Mouse (Mus musculus) lung, postnatal 0 days (tissue): Measurements from ENCODE around the gene Slc12a8. TPM values are rescaled to one million over a fixed set of nuclear protein-coding genes. Genes with fewer than 3 reads are reported as not detected.

Experiments
- ATAC-seq: fragments of 200-750 bp; cut with Nextera tagmentation; 2 replicates; pipeline ENCODE4 v1.8.0; 2017; ENCODE audit warnings: moderate library complexity
- DNase-seq: peaks from one replicate; pipeline ENCODE4 v3.0.0-alpha.2; 2016; ENCODE audit warnings: low spot score
- H3K27ac ChIP-seq: fragments of 300-500 bp; sonication (generic); 2 replicates; pipeline ENCODE4 v1.5.1; 2014; ENCODE audit warnings: antibody characterized with exemption, mild to moderate bottlenecking, low read length, mixed read lengths
- H3K27me3 ChIP-seq: fragments of 300-500 bp; sonication (generic); replicated peaks from 2 replicates; pipeline ENCODE4 v1.6.1; 2014; ENCODE audit warnings: low read length, mixed read lengths; ENCODE audit not compliant: insufficient read depth
- H3K36me3 ChIP-seq: fragments of 300-500 bp; sonication (generic); 2 replicates; pipeline ENCODE4 v1.6.1; 2014; ENCODE audit warnings: low read length, mixed read lengths; ENCODE audit not compliant: insufficient read depth
- H3K4me1 ChIP-seq: fragments of 300-500 bp; sonication (generic); 2 replicates; pipeline ENCODE4 v1.6.1; 2014; ENCODE audit warnings: antibody characterized with exemption, low read depth, low read length, mixed read lengths; ENCODE audit not compliant: insufficient read depth
- H3K4me2 ChIP-seq: fragments of 300-500 bp; sonication (generic); replicated peaks from 2 replicates; pipeline ENCODE4 v1.6.1; 2014; ENCODE audit warnings: low read depth, mild to moderate bottlenecking, low read length, moderate library complexity, mixed read lengths
- H3K4me3 ChIP-seq: fragments of 300-500 bp; sonication (generic); 2 replicates; pipeline ENCODE4 v1.5.1; 2014; ENCODE audit warnings: low read depth, low read length
- H3K9ac ChIP-seq: fragments of 300-500 bp; sonication (generic); replicated peaks from 2 replicates; pipeline ENCODE4 v1.6.1; 2014; ENCODE audit warnings: low read depth, mild to moderate bottlenecking
- H3K9me3 ChIP-seq: fragments of 300-500 bp; sonication (generic); 2 replicates; pipeline ENCODE4 v1.6.1; 2016; ENCODE audit warnings: low read length, mixed read lengths
- CTCF ChIP-seq: IDR thresholded peaks from 2 replicates; pipeline ENCODE4 v1.5.1; 2016; ENCODE audit warnings: antibody characterized with exemption, mild to moderate bottlenecking
- EP300 ChIP-seq: IDR thresholded peaks from 2 replicates; pipeline ENCODE4 v1.6.1; 2016; ENCODE audit warnings: antibody characterized with exemption, mild to moderate bottlenecking, control low read depth
- WGBS: fragments of 180-500 bp; shearing (Covaris S2); extraction: QIAGEN DNeasy Blood & Tissue Kit; methylation state at CpG from one replicate; pipeline ENCODE4 v1.1.7; 2014; 5-methylcytosine and 5-hydroxymethylcytosine counted together
- polyA plus RNA-seq: library from polyadenylated mRNA; unstranded; fragments of >200 nt; fragmentation: Nextera tagmentation; extraction: Ambion mirVana; gene quantifications from 2 replicates; pipeline ENCODE4 v1.2.1, GENCODE M21; 2015

The Slc12a8 gene
- polyA plus RNA-seq, 1 experiment from 2014 or later: 0.79 TPM

DNA sequence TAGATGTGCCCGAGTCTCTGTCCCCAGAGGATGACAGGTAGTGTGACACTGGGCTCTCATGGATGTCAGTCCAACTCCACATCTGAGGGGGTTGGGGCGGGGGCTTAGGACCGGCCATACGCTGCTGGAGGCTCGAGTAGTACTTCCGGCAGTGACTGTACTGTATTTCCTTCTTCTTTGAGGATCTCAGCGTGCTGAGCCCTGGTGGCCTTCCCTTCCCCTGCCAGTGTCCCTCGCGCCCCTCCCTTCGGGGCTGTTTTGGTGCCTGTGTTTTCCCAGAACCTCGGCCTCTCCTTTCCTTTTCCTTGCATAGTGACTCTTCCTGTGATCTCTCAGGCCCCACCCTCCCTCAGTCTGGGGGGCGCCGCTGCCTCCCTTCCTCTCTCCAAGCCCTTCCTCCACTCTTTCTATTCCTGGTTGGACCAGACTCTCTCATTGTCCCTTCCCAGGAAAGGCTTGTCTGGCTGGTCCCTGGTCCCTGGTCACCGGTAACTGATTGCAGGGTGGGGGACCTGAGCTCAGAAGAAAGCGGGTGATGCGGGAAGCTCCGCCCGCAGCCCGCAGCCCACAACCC, 66.8 kb downstream of the Slc12a8 start:
- Histone ChIP-seq H3K9ac (no peak overlapping the region), H3K9me3 (no peaks in the 10 kb centered on the region), H3K36me3 (no peaks in the 10 kb centered on the region), H3K27ac (peak overlapping the region; percentile 94), H3K4me3 (no peak overlapping the region), H3K4me1 (peaks cover 24% of the 10 kb centered on the region; the same call in 1 of the 2 replicates), H3K27me3 (no peaks in the 10 kb centered on the region), H3K4me2 (peak overlapping the region; percentile 35)
- peak; percentile 88 for DNase-seq
- peak; percentile 38 for ATAC-seq
- 18% methylated on average over 19 of the region's 19 CpGs for WGBS
- TF ChIP-seq EP300 (peak; percentile 97), CTCF (peak; percentile 32; the same call in 1 of the 2 replicates)

GRCm38 (mm10) chr16:33584455-33585082, 67.4 kb downstream of the Slc12a8 start:
- ATAC-seq (peak; percentile 11), DNase-seq (peak; percentile 87)
- Histone ChIP-seq H3K9ac (no peak overlapping the region), H3K36me3 (no peaks in the 10 kb centered on the region), H3K4me3 (no peak overlapping the region), H3K4me1 (peaks cover 24% of the 10 kb centered on the region; the same call in 1 of the 2 replicates), H3K27ac (peak overlapping the region; percentile 94), H3K27me3 (no peaks in the 10 kb centered on the region), H3K9me3 (no peaks in the 10 kb centered on the region), H3K4me2 (peak overlapping the region; percentile 35; the same call in 1 of the 2 replicates)
- WGBS: 21% methylated on average over 13 of the region's 13 CpGs
- TF ChIP-seq CTCF (no peak), EP300 (no peak; the same call in 1 of the 2 replicates)

DNA sequence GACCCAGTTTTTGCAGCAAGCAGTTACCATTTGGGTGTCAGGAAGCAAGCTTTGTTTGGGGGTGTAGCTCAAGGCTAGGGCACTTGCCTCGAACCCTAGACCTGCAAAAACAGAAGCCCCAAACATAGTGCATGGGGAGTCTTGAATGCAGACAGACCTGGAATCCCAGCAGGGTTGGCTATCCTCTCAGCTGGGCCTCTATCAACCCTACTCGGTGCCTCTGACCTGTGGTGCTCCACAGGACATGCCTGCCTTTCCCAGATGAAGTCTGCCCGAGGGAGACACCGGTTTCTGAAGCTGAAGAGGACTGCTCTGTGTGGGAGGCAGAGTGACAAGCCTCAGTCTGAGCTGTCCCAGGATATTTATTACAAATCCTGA, 67.9 kb downstream of the Slc12a8 start:
- ATAC-seq: no peak
- no peak for DNase-seq
- Histone ChIP-seq H3K4me3 (no peak overlapping the region), H3K9me3 (no peaks in the 10 kb centered on the region), H3K27ac (peak overlapping the region; percentile 94), H3K27me3 (no peaks in the 10 kb centered on the region), H3K9ac (no peak overlapping the region), H3K4me2 (no peak overlapping the region), H3K36me3 (no peaks in the 10 kb centered on the region), H3K4me1 (peaks cover 24% of the 10 kb centered on the region; the same call in 1 of the 2 replicates)
- TF ChIP-seq CTCF (no peak), EP300 (no peak)
- 33% methylated on average over 4 of the region's 4 CpGs for WGBS

- H3K9me3 ChIP-seq: no peaks in the 10 kb centered on the region
- H3K9ac ChIP-seq: no peak overlapping the region
- TF ChIP-seq CTCF: no peak
- TF ChIP-seq EP300: 0 out of 2 replicates have a peak, but pooled peaks have one; percentile 30
- WGBS: 62% methylated on average over 16 of the region's 16 CpGs
- H3K4me1 ChIP-seq: peaks cover 13% of the 10 kb centered on the region; the same call in 1 of the 2 replicates
- ATAC-seq: peak; percentile 60
- peak; percentile 84 for DNase-seq
- no peaks in the 10 kb centered on the region for H3K36me3 ChIP-seq
- H3K27ac ChIP-seq: peak overlapping the region; percentile 76
- no peak overlapping the region for H3K4me3 ChIP-seq
- H3K27me3 ChIP-seq: no peaks in the 10 kb centered on the region
- no peak overlapping the region for H3K4me2 ChIP-seq
Measured at GRCm38 (mm10) chr16:33587283-33588127, 70.4 kb downstream of the Slc12a8 start.

- no peaks in the 10 kb centered on the region for H3K27me3 ChIP-seq
- no peak overlapping the region for H3K4me3 ChIP-seq
- ATAC-seq (no peak), DNase-seq (no peak)
- H3K9me3 ChIP-seq: no peaks in the 10 kb centered on the region
- no peak overlapping the region for H3K27ac ChIP-seq
- no peak overlapping the region for H3K4me2 ChIP-seq
- 80% methylated on average over 2 of the region's 2 CpGs for WGBS
- no peak overlapping the region for H3K9ac ChIP-seq
- no peak; the same call in 1 of the 2 replicates for TF ChIP-seq CTCF
- no peak for TF ChIP-seq EP300
- H3K36me3 ChIP-seq: no peaks in the 10 kb centered on the region
- H3K4me1 ChIP-seq: peaks cover 7% of the 10 kb centered on the region; the same call in 1 of the 2 replicates
Measured at GRCm38 (mm10) chr16:33588845-33589244, 71.7 kb downstream of the Slc12a8 start.

DNA sequence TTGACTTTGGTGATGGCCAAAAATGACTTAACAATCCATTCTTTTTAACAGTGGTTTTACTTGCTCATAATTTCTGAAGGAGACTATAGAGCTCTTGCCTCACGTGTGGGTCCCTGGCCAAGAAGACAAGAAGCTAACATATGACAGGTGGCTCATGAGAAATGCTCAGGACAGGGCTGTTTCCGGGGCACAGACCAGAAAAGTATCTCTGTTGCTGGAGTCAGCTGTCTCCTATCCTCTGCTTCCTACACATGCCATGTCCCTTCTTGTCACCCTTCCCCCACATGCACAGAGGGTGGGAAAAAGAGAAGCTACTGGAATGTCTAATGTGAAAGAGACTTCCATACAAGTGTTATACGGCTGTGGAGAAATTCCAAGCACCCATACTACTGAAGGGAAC, 73.3 kb downstream of the Slc12a8 start:
- 60% methylated on average over 3 of the region's 3 CpGs for WGBS

More for the DNA sequence above, 73.3 kb downstream of the Slc12a8 start:
- H3K4me3 ChIP-seq: no peak overlapping the region
- peaks cover 6% of the 10 kb centered on the region; the same call in 1 of the 2 replicates for H3K4me1 ChIP-seq
- no peak overlapping the region for H3K4me2 ChIP-seq
- TF ChIP-seq CTCF: no peak
- no peak for TF ChIP-seq EP300
- no peak for ATAC-seq
- no peaks in the 10 kb centered on the region for H3K36me3 ChIP-seq
- H3K27ac ChIP-seq: no peak overlapping the region
- no peaks in the 10 kb centered on the region for H3K27me3 ChIP-seq
- H3K9ac ChIP-seq: no peak overlapping the region
- H3K9me3 ChIP-seq: no peaks in the 10 kb centered on the region
- no peak for DNase-seq
